Mouse (Mus musculus) midbrain, embryonic 16.5 days (tissue): ENCODE results near the gene Fmod. TPM values are rescaled to one million over a fixed set of nuclear protein-coding genes. Genes with fewer than 3 reads are reported as not detected.

Source experiments
- ATAC-seq: fragments of 200-750 bp; cut with Nextera tagmentation; 2 replicates; pipeline ENCODE4 v1.8.0; 2017; ENCODE audit warnings: moderate TSS enrichment
- H3K27ac ChIP-seq: fragments of 300-500 bp; sonication (generic); 2 replicates; pipeline ENCODE4 v1.5.1; 2014; ENCODE audit warnings: mild to moderate bottlenecking, low read length, mixed read lengths
- H3K27me3 ChIP-seq: fragments of 300-500 bp; sonication (generic); 2 replicates; pipeline ENCODE4 v1.6.1; 2014; ENCODE audit warnings: low read depth, low read length, mixed read lengths; ENCODE audit not compliant: control insufficient read depth, insufficient read depth
- H3K36me3 ChIP-seq: fragments of 300-500 bp; sonication (generic); 2 replicates; pipeline ENCODE4 v1.6.1; 2014; ENCODE audit warnings: mild to moderate bottlenecking, low read length, moderate library complexity, mixed read lengths; ENCODE audit not compliant: control insufficient read depth, insufficient read depth
- H3K4me1 ChIP-seq: fragments of 300-500 bp; sonication (generic); 2 replicates; pipeline ENCODE4 v1.6.1; 2014; ENCODE audit warnings: mild to moderate bottlenecking, low read length, mixed read lengths; ENCODE audit not compliant: control insufficient read depth, insufficient read depth
- H3K4me2 ChIP-seq: fragments of 300-500 bp; sonication (generic); 2 replicates; pipeline ENCODE4 v1.6.1; 2014; ENCODE audit warnings: mild to moderate bottlenecking, low read length, mixed read lengths
- H3K4me3 ChIP-seq: fragments of 300-500 bp; sonication (generic); 2 replicates; pipeline ENCODE4 v1.5.1; 2014; ENCODE audit warnings: low read depth, mild to moderate bottlenecking, low read length, moderate library complexity, mixed read lengths
- H3K9ac ChIP-seq: fragments of 300-500 bp; sonication (generic); 2 replicates; pipeline ENCODE4 v1.6.1; 2014; ENCODE audit warnings: low read depth, low read length, mixed read lengths
- H3K9me3 ChIP-seq: fragments of 300-500 bp; sonication (generic); replicated peaks from 2 replicates; pipeline ENCODE4 v1.6.1; 2014; ENCODE audit warnings: mild to moderate bottlenecking, low read length, mixed read lengths; ENCODE audit not compliant: control insufficient read depth, poor library complexity, severe bottlenecking
- WGBS: fragments of 180-500 bp; shearing (Covaris S2); extraction: QIAGEN DNeasy Blood & Tissue Kit; methylation state at CpG from one replicate; pipeline ENCODE4 v1.1.7; 2014; 5-methylcytosine and 5-hydroxymethylcytosine counted together
- polyA plus RNA-seq: library from polyadenylated mRNA; unstranded; fragments of >200 nt; fragmentation: Nextera tagmentation; extraction: Ambion mirVana; gene quantifications from 2 replicates; pipeline ENCODE4 v1.2.1, GENCODE M21; 2015

Gene Fmod
- polyA plus RNA-seq, 1 experiment from 2014 or later: 15.2 TPM

DNA sequence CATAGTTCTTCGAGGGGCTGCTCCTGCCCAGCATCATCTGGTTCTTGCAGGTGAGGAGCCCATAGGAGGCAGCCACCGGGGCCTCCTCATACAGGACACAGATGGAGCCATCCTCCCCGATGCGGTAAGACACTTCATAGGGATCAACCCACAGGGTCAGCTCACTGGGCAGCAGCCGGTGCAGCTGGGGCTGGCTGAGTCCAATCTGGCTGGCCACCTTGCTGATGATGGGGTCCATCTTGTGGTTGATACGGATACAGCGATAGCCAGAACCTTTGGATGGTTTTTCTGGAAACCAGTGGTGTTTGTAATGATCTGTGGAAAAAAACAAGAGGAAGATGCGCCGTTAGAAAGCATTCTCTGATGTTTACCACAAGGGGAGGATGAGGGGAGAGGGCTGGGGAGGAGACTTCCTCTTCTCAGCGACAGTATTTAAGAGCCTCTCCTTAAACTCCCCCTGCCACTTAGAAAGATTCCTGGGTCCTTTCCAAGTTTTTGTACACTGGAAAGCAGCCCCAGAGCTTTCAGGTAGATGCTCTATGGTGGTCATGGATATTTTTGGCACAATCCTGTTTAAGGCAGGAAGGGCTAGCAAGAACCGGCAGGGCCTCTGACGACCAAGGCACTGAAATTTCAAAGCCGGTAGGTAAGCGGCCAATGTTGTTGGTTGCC is 40.5 kb downstream of the Fmod start:
- Histone ChIP-seq H3K4me2 (peak overlapping the region; percentile 76), H3K27ac (peak overlapping the region; percentile 58), H3K4me1 (peaks cover 26% of the 10 kb centered on the region), H3K27me3 (no peaks in the 10 kb centered on the region), H3K9me3 (no peaks in the 10 kb centered on the region), H3K4me3 (peak overlapping the region; percentile 54), H3K36me3 (no peaks in the 10 kb centered on the region), H3K9ac (peak overlapping the region; percentile 78)
- no peak for ATAC-seq
- 14% methylated on average over 14 of the region's 14 CpGs for WGBS

DNA sequence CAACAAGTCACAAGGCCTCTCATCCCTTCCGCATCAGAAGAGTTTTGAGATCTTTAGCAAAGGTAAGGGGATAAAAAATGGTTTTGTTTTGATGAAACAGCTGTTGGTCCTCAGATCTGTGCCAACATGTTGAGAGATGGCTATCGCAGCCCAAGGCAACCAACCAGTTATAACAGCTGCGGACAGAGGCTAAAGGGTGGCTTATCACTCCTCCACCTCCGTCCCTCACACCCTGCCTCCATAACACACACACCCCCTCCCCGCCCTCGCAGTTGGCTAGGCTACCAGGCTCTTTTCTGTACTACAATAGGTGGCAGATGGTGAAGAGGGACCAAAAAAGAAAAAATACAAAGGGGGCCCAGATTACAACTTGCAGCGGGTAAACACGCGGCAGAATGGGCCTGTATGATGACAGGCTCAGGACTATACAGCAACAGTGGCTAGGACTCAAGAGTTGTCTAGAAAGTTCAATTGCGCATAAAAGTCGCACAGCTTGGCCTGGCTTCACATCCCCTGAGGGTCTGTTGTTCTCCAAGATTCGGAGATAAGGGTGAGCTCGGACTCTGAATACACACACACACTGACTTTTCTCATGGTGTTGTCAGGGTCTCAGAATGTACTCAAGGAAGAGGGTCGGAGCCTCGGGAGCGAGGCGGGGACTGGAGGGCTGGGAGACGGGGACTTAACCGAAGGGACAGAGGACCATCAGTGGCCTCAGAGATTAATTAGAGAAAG is 41.2 kb downstream of the Fmod start:
- no peak; the same call in 1 of the 2 replicates for ATAC-seq
- Histone ChIP-seq H3K4me1 (peaks cover 25% of the 10 kb centered on the region), H3K27ac (peak overlapping the region; percentile 62), H3K9ac (peak overlapping the region; percentile 78), H3K36me3 (no peaks in the 10 kb centered on the region), H3K4me2 (peak overlapping the region; percentile 76), H3K9me3 (no peaks in the 10 kb centered on the region), H3K27me3 (no peaks in the 10 kb centered on the region), H3K4me3 (peak overlapping the region; percentile 54)
- WGBS: 4% methylated on average over 19 of the region's 19 CpGs

DNA sequence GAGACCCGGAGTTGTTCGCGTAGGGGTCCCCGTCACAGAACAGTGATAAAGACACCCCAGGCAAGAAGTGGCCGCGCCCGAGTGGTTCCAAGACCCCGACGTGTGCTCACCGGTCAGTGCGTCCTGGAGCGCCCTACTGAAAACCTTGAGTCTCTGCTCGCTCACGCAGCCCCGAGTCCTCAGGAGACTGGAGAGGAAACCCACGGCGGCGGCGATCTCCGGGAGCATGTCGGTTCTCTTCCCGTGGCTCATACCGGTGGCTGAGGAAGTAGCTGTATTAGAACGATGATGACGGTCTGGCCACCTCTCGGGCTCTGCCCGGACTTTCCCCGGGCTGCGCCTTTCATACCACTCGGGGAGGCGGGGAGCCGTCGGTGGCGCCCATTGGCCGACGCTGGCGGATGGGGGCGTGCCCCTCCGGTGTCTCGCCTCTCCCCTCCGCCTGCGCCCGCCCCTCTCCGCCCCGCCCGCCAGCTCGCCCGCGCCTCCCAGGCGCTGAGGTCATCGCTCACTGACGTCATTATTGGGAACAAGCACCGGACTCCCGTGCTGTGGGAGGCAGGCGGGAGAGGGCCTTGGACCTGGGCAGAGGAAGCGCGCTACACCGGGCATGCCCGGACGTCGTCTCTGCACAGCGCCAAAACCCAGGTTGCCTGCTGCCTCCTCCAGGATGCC is 41.9 kb downstream of the Fmod start, which contains the start of gene Btg2:
Gene Btg2, minus strand, starts transcription at position 319 of the 675 bp plus-strand sequence.
- Histone ChIP-seq H3K27me3 (no peaks in the 10 kb centered on the region), H3K4me3 (peak within 1 kb of the TSS; percentile 54), H3K4me2 (peak within 1 kb of the TSS; percentile 76), H3K9me3 (no peaks in the 10 kb centered on the region), H3K27ac (peak within 1 kb of the TSS; percentile 79), H3K9ac (peak within 1 kb of the TSS; percentile 78), H3K36me3 (no peaks in the 10 kb centered on the region), H3K4me1 (peaks cover 24% of the 10 kb centered on the region)
- WGBS: under 1% methylated on average over 59 of the region's 62 CpGs
- peak; percentile 93 for ATAC-seq

DNA sequence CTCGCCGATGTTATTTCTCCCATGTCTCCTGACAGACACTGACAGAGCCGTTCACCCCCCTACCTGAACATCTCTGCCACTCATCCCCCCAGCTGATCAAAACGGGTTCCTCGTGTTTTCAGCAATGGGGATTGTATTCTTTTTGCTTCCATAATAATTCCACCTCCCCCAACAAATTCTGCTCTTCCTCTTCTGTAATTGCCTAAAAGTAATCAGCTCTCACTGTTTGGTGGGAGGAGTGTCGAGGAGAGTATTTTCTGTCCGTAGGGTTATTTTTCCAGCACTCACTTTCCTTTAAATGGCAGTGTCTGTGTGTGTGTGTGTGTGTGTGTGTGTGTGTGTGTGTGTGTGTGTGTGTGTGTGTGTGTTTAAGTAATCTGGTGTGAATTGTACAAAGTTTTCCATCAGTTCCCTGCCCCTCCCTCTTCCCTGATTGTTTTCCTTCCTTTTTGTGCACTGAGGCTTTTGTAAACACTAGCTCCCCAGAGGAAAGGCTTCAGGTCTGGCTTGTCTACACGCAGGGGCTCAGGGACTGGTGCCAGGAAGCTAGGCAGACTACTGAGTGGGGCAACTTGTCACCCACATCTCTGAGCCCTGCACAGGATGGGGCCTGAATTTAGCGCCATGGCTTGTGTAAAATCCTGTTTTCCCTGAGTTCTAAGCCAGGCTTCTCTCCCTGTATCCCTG is 42.6 kb downstream of the Fmod start:
- Histone ChIP-seq H3K27ac (peak overlapping the region; percentile 79), H3K4me3 (peak overlapping the region; percentile 54), H3K4me2 (peak overlapping the region; percentile 76), H3K9me3 (no peaks in the 10 kb centered on the region), H3K27me3 (no peaks in the 10 kb centered on the region), H3K4me1 (peaks cover 24% of the 10 kb centered on the region), H3K9ac (peak overlapping the region; percentile 78), H3K36me3 (no peaks in the 10 kb centered on the region)
- WGBS: 5% methylated on average over 9 of the region's 9 CpGs
- peak; percentile 6; the same call in 1 of the 2 replicates for ATAC-seq

DNA sequence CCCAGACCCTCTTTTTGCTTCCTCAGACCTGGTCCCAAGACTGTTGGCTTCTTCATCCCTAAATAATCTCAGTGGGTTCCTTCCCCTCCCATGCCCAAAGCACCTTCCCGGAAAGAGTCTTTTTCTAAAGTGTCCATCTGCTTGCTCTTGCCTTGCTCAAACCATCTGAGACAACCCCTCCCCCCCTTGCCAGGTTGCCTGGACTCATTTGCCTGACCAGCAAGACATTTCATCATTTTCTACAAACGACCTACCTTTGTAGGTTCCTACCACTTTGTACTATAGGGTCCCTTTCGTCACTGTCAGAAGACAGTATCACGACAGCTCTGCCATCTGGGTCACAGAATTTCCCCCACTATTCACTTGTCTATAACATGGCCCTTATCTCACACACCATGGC is 43.4 kb downstream of the Fmod start:
- Histone ChIP-seq H3K36me3 (no peaks in the 10 kb centered on the region), H3K9me3 (no peaks in the 10 kb centered on the region), H3K27me3 (no peaks in the 10 kb centered on the region), H3K27ac (no peak overlapping the region), H3K4me3 (no peak overlapping the region), H3K4me1 (peaks cover 24% of the 10 kb centered on the region), H3K9ac (no peak overlapping the region), H3K4me2 (no peak overlapping the region)
- ATAC-seq: no peak
- WGBS: 84% methylated on average over 4 of the region's 4 CpGs

DNA sequence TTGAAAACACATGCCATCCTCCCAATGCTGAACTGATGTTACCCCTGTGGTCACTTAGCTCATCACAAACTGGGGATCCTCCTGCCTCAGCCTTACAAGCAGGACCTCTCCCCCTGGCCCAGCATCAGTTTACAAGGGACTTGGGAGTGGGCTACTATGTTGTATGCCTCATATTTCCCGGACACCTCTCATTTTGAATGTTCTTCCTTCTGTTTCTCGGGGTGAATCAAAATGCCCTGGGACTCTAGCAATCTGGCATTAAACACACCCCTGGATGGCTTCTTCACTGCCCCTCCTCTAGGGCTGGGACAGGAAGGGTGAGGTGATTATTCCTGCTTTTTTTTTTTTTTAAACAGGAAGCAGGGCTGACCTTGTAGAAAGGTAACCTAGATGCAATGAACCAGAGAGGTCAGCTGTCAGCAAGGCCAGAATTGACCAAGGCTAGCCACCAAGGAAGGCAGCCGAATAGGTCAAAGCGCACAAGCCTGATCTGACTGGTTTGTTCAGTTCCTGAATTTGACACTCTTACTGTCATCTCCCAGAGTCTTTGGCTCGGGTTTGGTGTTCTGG is 43.9 kb downstream of the Fmod start:
- no peak overlapping the region for H3K27ac ChIP-seq
- no peak overlapping the region for H3K4me3 ChIP-seq
- H3K4me1 ChIP-seq: peaks cover 22% of the 10 kb centered on the region
- no peak overlapping the region for H3K9ac ChIP-seq
- H3K9me3 ChIP-seq: no peaks in the 10 kb centered on the region
- WGBS: 91% methylated on average over 5 of the region's 5 CpGs
- no peaks in the 10 kb centered on the region for H3K36me3 ChIP-seq
- no peak for ATAC-seq
- H3K4me2 ChIP-seq: no peak overlapping the region
- H3K27me3 ChIP-seq: no peaks in the 10 kb centered on the region

DNA sequence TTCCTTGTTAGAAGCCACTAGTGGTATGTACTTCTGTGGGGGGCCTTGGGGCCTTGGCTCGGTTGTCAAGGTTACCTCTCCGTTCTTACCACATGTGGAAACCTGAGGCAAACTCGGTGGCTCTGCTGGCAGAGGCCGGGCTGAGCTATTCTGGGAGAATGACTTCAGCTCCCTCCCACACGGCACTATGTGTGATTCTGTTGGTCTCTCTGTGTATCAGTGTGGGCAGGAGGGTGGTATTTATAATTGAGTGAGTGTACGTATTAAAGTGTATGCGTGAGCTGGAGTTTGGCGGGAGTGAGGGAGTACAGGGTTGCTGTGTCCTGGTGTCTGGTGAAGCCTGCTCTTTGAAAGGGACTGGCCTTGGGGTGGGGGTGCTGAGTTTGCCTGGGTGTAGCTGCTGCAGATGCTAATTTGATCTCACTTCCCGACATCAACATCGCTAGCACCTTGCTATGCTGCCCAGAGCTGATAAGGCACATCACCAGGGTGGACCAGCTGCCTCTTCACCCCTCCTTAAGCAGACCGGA is 46.0 kb downstream of the Fmod start:
- no peak overlapping the region for H3K4me3 ChIP-seq
- WGBS: 50% methylated on average over 11 of the region's 11 CpGs
- H3K9ac ChIP-seq: no peak overlapping the region
- peaks cover 18% of the 10 kb centered on the region; the same call in 1 of the 2 replicates for H3K4me1 ChIP-seq
- no peak overlapping the region for H3K4me2 ChIP-seq
- ATAC-seq: no peak
- no peaks in the 10 kb centered on the region for H3K36me3 ChIP-seq
- H3K9me3 ChIP-seq: no peaks in the 10 kb centered on the region
- H3K27me3 ChIP-seq: no peaks in the 10 kb centered on the region; the same call in 1 of the 2 replicates
- H3K27ac ChIP-seq: no peak overlapping the region

DNA sequence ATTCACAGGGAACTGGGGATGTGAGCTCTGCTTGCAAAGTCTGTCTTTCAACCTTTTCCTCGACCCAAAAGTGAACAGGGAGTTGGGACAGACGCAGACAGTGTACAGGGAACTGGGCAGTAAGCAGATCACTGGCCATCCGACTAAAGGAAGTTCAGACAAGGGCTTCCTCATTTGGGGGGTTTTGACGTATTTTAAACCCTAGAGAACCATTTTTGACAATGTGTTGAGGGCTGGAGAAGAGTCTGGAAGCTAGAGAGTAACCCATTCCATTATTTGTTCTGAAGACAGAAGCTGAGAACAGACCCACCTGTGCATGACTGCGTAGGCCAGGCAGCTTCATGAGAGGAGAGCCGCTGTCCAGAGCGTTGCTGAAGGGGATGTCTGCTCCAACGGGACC is 46.6 kb downstream of the Fmod start:
- no peak overlapping the region for H3K9ac ChIP-seq
- no peak overlapping the region for H3K27ac ChIP-seq
- no peak for ATAC-seq
- no peak overlapping the region for H3K4me2 ChIP-seq
- H3K27me3 ChIP-seq: no peaks in the 10 kb centered on the region; the same call in 1 of the 2 replicates
- H3K4me3 ChIP-seq: no peak overlapping the region
- 88% methylated on average over 8 of the region's 8 CpGs for WGBS
- no peaks in the 10 kb centered on the region for H3K36me3 ChIP-seq
- H3K9me3 ChIP-seq: no peaks in the 10 kb centered on the region
- H3K4me1 ChIP-seq: peaks cover 14% of the 10 kb centered on the region; the same call in 1 of the 2 replicates
